Mouse (Mus musculus): ENCODE measurements at regions not wholly inside any gene's neighbourhood (a gene's known extent, or its start where the extent isn't known, plus 50 kb on each side); places are given as distances from the start of the nearest gene placed in this dataset.

DNA sequence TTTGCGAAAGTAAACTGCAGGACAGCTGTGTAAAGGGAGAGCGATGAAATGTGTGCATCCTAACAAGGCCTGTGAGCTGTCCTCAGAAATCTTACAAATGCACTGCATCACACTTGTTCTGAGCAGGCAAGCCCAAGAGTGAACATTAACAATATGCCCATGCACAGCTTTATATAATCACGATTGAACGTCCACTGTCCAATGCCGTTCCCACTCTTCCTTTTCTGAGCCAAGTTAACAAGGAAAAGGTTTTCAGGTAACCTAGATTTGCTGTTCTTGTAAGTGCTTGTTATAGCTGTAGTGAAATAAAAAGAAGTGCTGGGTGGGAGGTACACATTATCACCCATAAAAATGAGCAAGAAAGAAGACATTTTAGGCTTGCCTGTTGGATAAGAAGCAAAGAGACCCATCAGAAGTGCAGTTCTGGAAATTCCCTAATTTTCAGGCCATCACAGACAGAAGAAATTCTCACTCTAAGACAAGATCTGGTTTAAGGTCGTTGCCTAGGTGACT lies 243.3 kb upstream of the Tenm2 start:
- Histone ChIP-seq H3K4me2 (ENCODE audit: low read depth, low read length, poor library complexity, severe bottlenecking) (no peak overlapping the region), H3K36me3 (ENCODE audit: insufficient read depth, low read length) (no peaks in the 10 kb centered on the region), H3K9ac (replicated peaks; ENCODE audit: low read length, poor library complexity, severe bottlenecking) (no peak overlapping the region), H3K4me1 (ENCODE audit: insufficient read depth, low read length) (no peaks in the 10 kb centered on the region), H3K9me3 (ENCODE audit: low read length) (no peaks in the 10 kb centered on the region), H3K27ac (ENCODE audit: low read depth, low read length) (no peak overlapping the region), H3K27me3 (ENCODE audit: insufficient read depth, low read length) (no peaks in the 10 kb centered on the region), H3K4me3 (ENCODE audit: low read depth, low read length) (no peak overlapping the region)
- ATAC-seq (ENCODE audit: low FRiP score) (no peak), DNase-seq (ENCODE audit: low spot score) (no peak)
- WGBS: 85% methylated on average over 6 of the region's 6 CpGs
- no peak for TF ChIP-seq CTCF (IDR thresholded peaks at IDR 0.05)

DNA sequence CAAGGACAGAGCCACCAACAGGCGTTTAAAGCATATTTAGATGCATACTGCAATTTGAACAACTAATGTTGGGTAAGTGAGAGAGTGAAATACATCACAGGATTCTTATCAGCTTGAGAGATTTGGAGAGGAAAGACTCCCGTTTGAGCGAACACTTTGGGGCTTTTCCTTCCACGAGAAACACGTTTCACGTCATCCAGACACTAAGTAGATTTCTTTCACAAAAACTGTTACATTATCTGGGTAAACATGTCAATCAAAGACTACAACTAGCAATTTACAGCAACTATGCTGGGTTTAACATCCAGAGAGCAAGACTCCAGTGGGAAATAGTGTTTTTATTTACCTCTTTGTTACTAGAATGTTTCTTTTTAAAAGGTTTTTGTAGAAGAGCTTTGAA lies 238.3 kb upstream of the Tenm2 start:
- Histone ChIP-seq H3K9ac (replicated peaks; ENCODE audit: low read length, poor library complexity, severe bottlenecking) (no peak overlapping the region), H3K9me3 (ENCODE audit: low read length) (no peaks in the 10 kb centered on the region), H3K36me3 (ENCODE audit: insufficient read depth, low read length) (no peaks in the 10 kb centered on the region), H3K4me2 (ENCODE audit: low read depth, low read length, poor library complexity, severe bottlenecking) (no peak overlapping the region), H3K4me1 (ENCODE audit: insufficient read depth, low read length) (no peaks in the 10 kb centered on the region), H3K27ac (ENCODE audit: low read depth, low read length) (no peak overlapping the region), H3K4me3 (ENCODE audit: low read depth, low read length) (no peak overlapping the region), H3K27me3 (ENCODE audit: insufficient read depth, low read length) (no peaks in the 10 kb centered on the region)
- 68% methylated on average over 6 of the region's 6 CpGs for WGBS
- TF ChIP-seq CTCF (IDR thresholded peaks at IDR 0.05): no peak
- ATAC-seq (ENCODE audit: low FRiP score) (no peak), DNase-seq (ENCODE audit: low spot score) (no peak)

DNA sequence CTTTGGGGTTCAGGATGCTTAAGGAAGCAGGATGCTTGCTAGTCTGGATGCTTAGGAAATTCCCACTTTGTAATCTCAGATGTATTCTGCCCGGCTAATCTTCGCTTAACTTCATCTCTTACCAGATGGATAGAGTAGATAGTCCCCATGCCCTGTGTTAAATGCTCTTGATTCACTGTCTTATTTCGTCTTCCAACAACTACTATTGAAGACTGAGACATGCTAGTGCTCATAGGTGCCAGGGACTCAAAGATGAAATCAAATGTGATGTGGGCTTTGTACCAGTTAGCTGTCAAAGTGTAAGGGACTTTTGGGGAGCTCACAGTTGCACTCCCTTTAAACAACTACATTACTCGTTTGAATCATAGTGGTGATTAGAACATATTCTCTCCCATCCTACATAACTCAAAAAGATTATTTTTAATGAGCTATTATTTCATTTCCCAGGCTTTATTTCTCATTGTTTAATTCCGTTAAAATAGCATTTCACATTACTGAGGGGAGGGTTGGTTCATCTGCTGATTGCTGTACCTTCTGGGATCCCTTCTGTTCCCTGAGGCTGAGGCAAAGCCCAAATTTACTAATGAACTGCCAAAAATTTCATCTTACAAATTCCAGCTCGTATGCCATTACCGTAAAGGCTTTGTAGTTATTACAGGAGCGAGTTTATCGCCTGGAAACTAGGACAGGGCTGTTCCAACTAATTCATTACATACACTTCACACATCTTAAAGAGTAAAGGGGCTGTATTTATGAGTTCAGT lies 228.1 kb upstream of the Tenm2 start:
- no peak overlapping the region for H3K4me2 ChIP-seq (ENCODE audit: low read depth, low read length, poor library complexity, severe bottlenecking)
- no peaks in the 10 kb centered on the region for H3K36me3 ChIP-seq (ENCODE audit: insufficient read depth, low read length)
- 71% methylated on average over 9 of the region's 9 CpGs for WGBS
- no peaks in the 10 kb centered on the region for H3K27me3 ChIP-seq (ENCODE audit: insufficient read depth, low read length)
- no peaks in the 10 kb centered on the region for H3K9me3 ChIP-seq (ENCODE audit: low read length)
- DNase-seq (ENCODE audit: low spot score): peak; percentile 3
- ATAC-seq (ENCODE audit: low FRiP score): no peak
- H3K4me3 ChIP-seq (ENCODE audit: low read depth, low read length): no peak overlapping the region
- no peak overlapping the region for H3K9ac ChIP-seq (replicated peaks; ENCODE audit: low read length, poor library complexity, severe bottlenecking)
- TF ChIP-seq CTCF (IDR thresholded peaks at IDR 0.05): no peak
- no peak overlapping the region for H3K27ac ChIP-seq (ENCODE audit: low read depth, low read length)
- H3K4me1 ChIP-seq (ENCODE audit: insufficient read depth, low read length): no peaks in the 10 kb centered on the region

DNA sequence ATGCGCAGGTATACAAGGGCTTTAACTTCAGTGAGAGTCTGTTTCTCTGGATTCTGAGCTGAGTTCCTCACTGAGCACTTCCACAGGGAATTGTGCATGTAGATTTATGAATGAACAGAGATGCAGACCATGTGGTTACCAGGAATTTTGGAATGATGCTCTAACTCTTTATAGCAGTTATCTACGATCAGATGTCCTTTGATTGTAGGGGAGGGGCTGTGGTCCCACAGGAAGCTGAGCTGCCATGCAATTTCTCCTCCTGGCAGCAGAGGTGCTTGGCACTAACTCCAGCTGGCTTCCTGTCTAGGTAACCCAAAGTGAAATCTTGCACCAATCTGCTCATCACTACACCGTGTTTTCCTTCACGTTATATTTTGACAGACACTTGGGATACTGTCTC lies 226.6 kb upstream of the Tenm2 start:
- no peak overlapping the region for H3K4me3 ChIP-seq (ENCODE audit: low read depth, low read length)
- ATAC-seq (ENCODE audit: low FRiP score) (no peak), DNase-seq (ENCODE audit: low spot score) (no peak)
- no peaks in the 10 kb centered on the region for H3K27me3 ChIP-seq (ENCODE audit: insufficient read depth, low read length)
- H3K27ac ChIP-seq (ENCODE audit: low read depth, low read length): no peak overlapping the region
- no peaks in the 10 kb centered on the region for H3K9me3 ChIP-seq (ENCODE audit: low read length)
- no peak overlapping the region for H3K4me2 ChIP-seq (ENCODE audit: low read depth, low read length, poor library complexity, severe bottlenecking)
- no peaks in the 10 kb centered on the region for H3K4me1 ChIP-seq (ENCODE audit: insufficient read depth, low read length)
- no peak for TF ChIP-seq CTCF (IDR thresholded peaks at IDR 0.05)
- WGBS: 87% methylated on average over 4 of the region's 4 CpGs
- no peaks in the 10 kb centered on the region for H3K36me3 ChIP-seq (ENCODE audit: insufficient read depth, low read length)
- H3K9ac ChIP-seq (replicated peaks; ENCODE audit: low read length, poor library complexity, severe bottlenecking): no peak overlapping the region

DNA sequence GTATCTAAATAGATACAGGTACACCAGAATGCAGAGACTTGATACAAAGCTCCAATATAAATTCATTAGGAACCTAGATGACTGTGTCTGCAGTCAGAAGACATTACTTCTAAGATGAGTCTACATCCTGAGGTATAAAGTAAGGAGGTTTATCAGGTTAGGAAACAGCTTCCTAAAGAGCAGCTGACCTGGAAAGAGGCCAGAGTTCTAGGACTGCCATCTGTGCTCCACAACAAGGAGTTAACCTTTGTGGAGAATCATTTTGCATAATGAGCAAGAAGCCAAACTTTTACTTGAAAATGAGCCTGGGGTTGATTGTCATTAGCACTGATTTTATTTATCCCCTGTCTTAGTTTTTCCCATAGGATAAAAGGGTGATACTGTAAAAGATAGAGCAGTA lies 211.6 kb upstream of the Tenm2 start:
- H3K9me3 ChIP-seq (ENCODE audit: low read length): no peaks in the 10 kb centered on the region
- no peak overlapping the region for H3K27ac ChIP-seq (ENCODE audit: low read depth, low read length)
- no peak overlapping the region for H3K9ac ChIP-seq (replicated peaks; ENCODE audit: low read length, poor library complexity, severe bottlenecking)
- H3K27me3 ChIP-seq (ENCODE audit: insufficient read depth, low read length): no peaks in the 10 kb centered on the region
- TF ChIP-seq CTCF (IDR thresholded peaks at IDR 0.05): no peak
- no peaks in the 10 kb centered on the region for H3K4me1 ChIP-seq (ENCODE audit: insufficient read depth, low read length)
- peak; percentile 35 for DNase-seq (ENCODE audit: low spot score)
- ATAC-seq (ENCODE audit: low FRiP score): no peak
- no peaks in the 10 kb centered on the region for H3K36me3 ChIP-seq (ENCODE audit: insufficient read depth, low read length)
- no peak overlapping the region for H3K4me2 ChIP-seq (ENCODE audit: low read depth, low read length, poor library complexity, severe bottlenecking)
- no peak overlapping the region for H3K4me3 ChIP-seq (ENCODE audit: low read depth, low read length)

DNA sequence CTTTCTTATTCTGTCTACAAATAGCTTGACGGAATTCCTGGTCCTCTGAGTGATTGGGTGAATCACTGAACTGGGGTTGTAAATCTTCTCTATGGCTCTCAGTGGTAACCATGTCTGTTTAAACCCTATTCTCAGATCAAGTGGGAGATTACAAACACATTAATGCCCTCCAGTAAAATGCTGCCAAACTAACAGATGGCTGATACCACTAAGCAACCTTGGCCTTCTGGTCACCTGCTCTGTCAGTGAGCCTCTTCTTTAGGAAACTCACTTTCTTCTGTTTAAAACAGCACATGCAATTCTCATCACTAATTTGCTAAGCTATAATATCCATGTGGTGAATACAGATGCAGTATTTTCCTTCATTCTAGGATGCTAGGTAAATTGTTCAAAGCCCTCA lies 210.9 kb upstream of the Tenm2 start:
- no peak for ATAC-seq (ENCODE audit: low FRiP score)
- no peaks in the 10 kb centered on the region for H3K4me1 ChIP-seq (ENCODE audit: insufficient read depth, low read length)
- DNase-seq (ENCODE audit: low spot score): peak; percentile 18
- no peak overlapping the region for H3K9ac ChIP-seq (replicated peaks; ENCODE audit: low read length, poor library complexity, severe bottlenecking)
- no peak overlapping the region for H3K4me2 ChIP-seq (ENCODE audit: low read depth, low read length, poor library complexity, severe bottlenecking)
- no peaks in the 10 kb centered on the region for H3K27me3 ChIP-seq (ENCODE audit: insufficient read depth, low read length)
- no peaks in the 10 kb centered on the region for H3K9me3 ChIP-seq (ENCODE audit: low read length)
- H3K4me3 ChIP-seq (ENCODE audit: low read depth, low read length): no peak overlapping the region
- no peak for TF ChIP-seq CTCF (IDR thresholded peaks at IDR 0.05)
- no peak overlapping the region for H3K27ac ChIP-seq (ENCODE audit: low read depth, low read length)
- WGBS: 86% methylated on average over 1 of the region's 1 CpGs
- H3K36me3 ChIP-seq (ENCODE audit: insufficient read depth, low read length): no peaks in the 10 kb centered on the region

Data from midbrain, postnatal 0 days (tissue).